Mouse (Mus musculus) left cerebral cortex, postnatal 25 days (tissue): Measurements from ENCODE around the gene Pafah1b2. TPM values are rescaled to one million over a fixed set of nuclear protein-coding genes. Genes with fewer than 3 reads are reported as not detected.
A peak's percentile ranks its signal among the peaks of the same experiment; 100 is the strongest.

ENCODE experiments used
- DNase-seq, 2 experiments: peaks; one replicate each; pipeline ENCODE4 v3.0.0; 2022; ENCODE audit warnings: low spot score in 2 of 2, mixed read lengths in 1 of 2
- intact Hi-C: fragments of 180-260 bp; cut with DNase I; formaldehyde crosslinking; loops from one replicate; pipeline ENCODE4 v1.15.1; 2025
- total RNA-seq, 2 experiments: library from RNA; stranded (reverse); gene quantifications; 2 replicates each; pipeline ENCODE4 v1.2.3; 2021

The Pafah1b2 gene
- total RNA-seq, 2 experiments from 2014 or later: 203 to 206 TPM

- DNase-seq: no peak
- intact Hi-C loops: no loop called here
Observed at GRCm38 (mm10) chr9:46029534-46029933, 17.0 kb upstream of the Pafah1b2 start.

- DNase-seq: peak in 1 of 2 experiments; percentile 74
- intact Hi-C loops: no loop called here
Observed at GRCm38 (mm10) chr9:46027994-46028393, 15.5 kb upstream of the Pafah1b2 start.

DNA sequence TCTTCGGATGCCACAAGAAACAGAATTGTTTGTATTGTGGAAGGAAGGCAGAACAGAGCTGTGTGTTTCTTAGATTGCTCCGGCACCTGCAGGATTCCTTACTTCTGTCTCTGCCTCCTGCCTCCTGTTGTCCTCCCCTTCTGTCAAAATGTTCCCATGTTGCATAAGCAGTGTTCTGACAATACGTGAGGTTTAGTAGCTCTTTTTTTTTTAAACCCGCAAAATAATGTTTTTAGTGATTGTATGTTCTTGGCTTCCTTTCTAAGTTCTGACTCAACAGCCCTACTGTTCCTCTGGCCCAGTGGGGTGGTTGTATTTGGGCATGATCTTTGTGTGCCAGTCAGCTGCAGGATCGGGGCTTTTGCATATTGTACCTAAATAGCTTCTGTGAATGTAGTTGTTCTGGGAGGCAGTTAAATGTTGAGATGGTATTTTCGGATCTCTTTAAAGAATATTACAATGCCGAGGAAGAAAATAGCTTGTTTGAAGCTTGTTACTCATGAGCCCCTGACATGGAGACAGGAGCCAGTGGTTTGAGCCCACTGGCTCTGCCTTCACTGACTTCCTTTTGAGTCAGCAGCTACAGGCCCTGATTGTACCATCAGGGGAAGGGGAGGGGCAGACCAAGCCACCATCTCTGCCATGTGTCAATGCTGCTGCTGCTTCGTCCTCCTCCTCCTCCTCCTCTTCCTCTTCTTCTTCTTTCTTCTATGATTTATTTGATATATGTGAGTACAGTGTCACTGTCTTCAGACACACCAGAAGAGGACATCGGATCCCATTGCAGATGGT lies 13.8 kb upstream of the Pafah1b2 start:
- intact Hi-C loops: no loop called here
- DNase-seq: peak; percentile 42 to 60

GRCm38 (mm10) chr9:46023591-46023990 lies 11.1 kb upstream of the Pafah1b2 start:
- no peak for DNase-seq

GRCm38 (mm10) chr9:46019975-46020374 lies 7.5 kb upstream of the Pafah1b2 start:
- no peak for DNase-seq
- intact Hi-C loops: no loop called here

More at GRCm38 (mm10) chr9:46023591-46023990, 11.1 kb upstream of the Pafah1b2 start:
- intact Hi-C loops: no loop called here

DNA sequence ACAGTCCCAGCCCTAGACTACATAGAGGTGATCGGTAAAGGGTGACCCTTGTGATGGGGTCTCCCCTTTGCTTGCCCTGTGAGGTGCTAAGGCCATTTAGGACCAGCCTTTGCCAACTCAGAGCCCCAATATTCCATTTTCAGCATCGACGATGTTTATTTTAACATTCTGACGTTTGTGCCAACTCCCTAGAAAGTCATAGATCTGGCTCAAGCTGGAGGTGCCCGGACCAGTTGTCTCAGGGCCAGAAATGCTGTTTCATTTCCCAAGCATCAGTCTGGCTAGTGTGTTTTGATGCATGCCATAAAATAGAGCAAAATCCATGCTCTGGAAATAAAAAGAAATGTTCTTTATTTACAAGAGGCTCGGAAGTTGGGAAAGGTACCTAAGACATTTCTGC lies 5.8 kb upstream of the Pafah1b2 start:
- DNase-seq: no peak
- intact Hi-C loops: no loop called here

DNA sequence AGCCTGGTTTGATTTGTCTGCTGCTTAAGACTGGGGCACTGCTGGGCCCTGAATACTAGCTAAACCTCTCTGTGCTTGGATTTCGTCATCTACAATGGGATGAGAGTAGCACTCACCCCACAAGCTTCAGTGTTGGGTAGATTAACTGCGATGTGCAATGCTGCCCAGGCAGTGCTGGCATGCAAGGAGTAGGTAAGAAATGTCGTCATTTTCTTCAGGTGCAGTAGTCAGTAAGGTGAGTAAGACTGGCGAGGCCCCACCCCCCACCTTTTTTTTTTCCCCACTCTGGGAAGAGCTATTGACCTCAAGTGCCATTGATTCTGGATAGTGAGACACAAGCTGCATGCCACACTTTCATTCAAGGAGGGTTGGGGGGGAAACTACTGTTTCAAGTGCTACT lies 3.9 kb upstream of the Pafah1b2 start:
- intact Hi-C loops: no loop called here
- no peak for DNase-seq

DNA sequence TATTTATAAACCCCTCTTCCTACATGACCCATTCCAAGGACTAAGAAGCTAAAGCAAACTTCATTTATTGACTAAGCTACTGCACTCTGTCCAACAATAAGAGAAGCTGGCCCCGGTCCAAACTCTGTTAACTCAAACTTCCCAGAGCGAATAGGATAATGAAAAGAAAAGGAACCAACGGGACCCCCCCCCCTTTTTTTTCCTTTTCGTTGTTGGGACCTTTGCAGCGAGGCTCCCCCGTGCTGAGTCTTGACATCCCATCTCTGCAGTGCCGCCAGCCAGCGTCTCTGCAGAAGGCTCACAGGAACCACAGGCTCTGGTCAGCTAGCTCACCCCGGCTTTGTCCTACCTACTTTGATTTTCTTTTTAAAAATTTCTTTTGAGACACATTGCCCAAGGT lies 3.3 kb upstream of the Pafah1b2 start:
- intact Hi-C loops: no loop called here
- no peak for DNase-seq

GRCm38 (mm10) chr9:46015081-46015551 lies 2.6 kb upstream of the Pafah1b2 start:
- DNase-seq: peak; percentile 53 to 59
- intact Hi-C loops: no loop called here

DNA sequence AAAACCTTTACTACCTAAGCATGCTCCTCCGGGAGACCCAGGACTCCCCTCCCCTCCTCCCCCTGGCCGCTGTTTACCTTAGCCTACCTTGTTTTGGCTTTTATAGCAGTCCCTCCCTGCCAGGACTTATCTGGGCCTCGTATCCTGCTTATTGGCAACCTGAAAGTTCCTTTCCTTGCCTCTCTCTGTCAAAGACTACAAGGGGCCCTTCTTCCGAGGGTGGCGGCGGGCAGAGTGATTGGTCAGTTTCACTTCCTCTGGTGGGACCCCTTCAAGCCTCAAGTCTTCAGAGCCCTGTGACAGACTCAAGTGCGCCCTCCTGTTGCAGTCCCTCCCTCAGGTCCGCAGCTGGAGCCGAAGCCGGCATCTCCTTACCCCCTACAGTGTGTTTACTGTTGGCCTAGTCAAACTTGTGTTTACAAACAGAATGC lies 1.8 kb upstream of the Pafah1b2 start:
- DNase-seq: peak; percentile 47 to 59
- intact Hi-C loops: loop anchor here (1.0 kb wide), 1 partner anchor 69 kb away; no protein-coding TSS in a partner anchor

- DNase-seq: no peak
- intact Hi-C loops: loop anchor here (1.0 kb wide), 1 partner anchor 70 kb away; no protein-coding TSS in a partner anchor
Observed at GRCm38 (mm10) chr9:46013616-46014015, 1.1 kb upstream of the Pafah1b2 start.

DNA sequence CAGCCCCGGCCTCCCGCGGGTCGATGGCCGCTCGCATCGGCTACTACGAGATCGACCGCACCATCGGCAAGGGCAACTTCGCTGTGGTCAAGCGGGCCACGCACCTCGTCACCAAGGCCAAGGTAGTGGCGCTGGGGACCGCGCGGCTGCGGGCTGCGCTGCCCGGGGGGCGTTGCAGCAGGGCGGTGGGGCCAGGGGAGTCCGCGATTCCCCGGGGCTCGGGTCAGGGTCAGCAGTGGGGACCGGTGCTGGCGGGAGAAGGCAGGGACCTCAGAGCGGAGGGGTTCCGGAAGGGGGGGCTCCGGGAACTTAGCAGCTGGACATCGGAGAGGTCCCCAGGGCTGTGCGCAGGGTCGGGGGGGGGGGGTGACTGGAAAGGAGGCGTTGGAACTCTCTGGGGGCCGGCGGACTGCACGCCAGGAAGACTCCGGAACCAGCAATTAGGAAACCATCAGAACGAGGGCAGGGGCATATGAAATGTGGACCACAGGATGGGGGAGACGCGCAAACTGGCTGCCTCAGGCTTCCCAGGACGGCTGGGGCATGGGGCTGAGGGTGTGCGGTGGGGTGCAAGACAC lies 608 bp upstream of the Pafah1b2 start:
- peak in 1 of 2 experiments; percentile 32 for DNase-seq
- intact Hi-C loops: no loop called here

- intact Hi-C loops: no loop called here
- no peak for DNase-seq
Observed at GRCm38 (mm10) chr9:46011094-46011970, 1.2 kb downstream of the Pafah1b2 start.

GRCm38 (mm10) chr9:46009669-46009983 lies 2.9 kb downstream of the Pafah1b2 start:
- intact Hi-C loops: no loop called here
- no peak for DNase-seq

DNA sequence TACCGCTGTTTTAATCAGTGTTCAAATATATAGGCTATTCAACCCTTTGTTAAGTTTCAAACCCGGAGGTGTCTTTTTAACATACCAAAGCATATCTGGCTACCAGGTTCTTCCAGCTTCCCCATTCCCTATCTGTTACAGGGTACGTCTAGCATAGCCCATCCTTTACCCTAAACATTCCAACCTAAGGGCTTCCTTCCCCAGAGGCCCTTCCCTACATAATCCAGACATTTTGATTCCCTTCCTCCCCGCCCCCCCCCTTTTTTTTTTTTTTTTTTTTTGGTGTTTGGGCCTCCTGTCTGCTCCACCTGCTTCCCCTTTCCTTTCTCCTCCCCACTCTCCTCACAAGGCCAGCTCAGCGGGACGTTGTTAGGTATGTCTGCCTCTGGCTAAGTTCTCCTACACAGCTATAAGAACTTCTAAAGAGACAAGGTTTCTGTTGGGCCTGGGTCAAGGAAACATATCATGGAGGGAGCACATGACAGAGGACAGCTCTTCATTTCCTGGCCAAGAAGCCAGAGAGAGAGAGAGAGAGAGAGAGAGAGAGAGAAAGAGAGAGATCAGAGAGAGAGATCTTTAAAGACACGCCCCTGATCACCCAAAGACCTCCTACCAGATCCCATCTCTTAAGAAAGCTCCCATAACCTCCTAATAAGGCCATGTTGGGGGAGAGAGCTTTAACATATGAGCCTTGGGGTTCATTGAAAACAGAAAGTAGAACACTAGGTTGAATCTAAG lies 3.4 kb downstream of the Pafah1b2 start:
- intact Hi-C loops: no loop called here
- no peak for DNase-seq

DNA sequence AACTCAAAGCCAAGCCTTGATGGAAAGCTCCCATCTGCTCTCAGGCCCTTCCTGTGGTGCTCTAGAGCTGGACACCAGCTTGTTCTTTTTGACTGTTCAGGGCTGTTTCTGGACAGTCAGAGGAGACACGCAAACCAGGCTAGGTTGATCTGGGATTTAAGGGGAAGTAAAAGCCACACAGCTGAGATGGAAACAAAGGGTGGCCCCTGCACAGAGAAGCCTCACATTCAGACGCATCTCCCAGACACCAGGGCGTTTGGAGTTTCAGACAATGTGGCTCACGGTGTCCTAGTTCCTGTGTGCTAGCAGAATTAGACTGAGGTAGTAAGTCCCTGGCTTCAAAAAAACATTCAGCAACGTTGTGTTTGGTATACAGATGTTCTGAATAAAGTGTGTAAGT lies 6.3 kb downstream of the Pafah1b2 start:
- DNase-seq: no peak
- intact Hi-C loops: no loop called here

- intact Hi-C loops: no loop called here
- no peak for DNase-seq
Observed at GRCm38 (mm10) chr9:46004529-46004928, 8.0 kb downstream of the Pafah1b2 start.

GRCm38 (mm10) chr9:46003729-46004128 lies 8.8 kb downstream of the Pafah1b2 start:
- intact Hi-C loops: loop anchor here (1.0 kb wide), 2 partner anchors 188 to 243 kb away; no protein-coding TSS in a partner anchor
- peak; percentile 79 to 83 for DNase-seq

- DNase-seq: peak in 1 of 2 experiments; percentile 11
- intact Hi-C loops: no loop called here
Observed at GRCm38 (mm10) chr9:45999009-45999408, 13.5 kb downstream of the Pafah1b2 start.

GRCm38 (mm10) chr9:45985229-45985567 lies 27.3 kb downstream of the Pafah1b2 start:
- peak; percentile 29 to 47 for DNase-seq
- intact Hi-C loops: no loop called here
